Mouse (Mus musculus): ENCODE data around the gene Sdr16c6. TPM values are rescaled to one million over a fixed set of nuclear protein-coding genes. Genes with fewer than 3 reads are reported as not detected.

Gene Sdr16c6
- polyA plus RNA-seq (2014; fragmentation: Nextera tagmentation; extraction: Ambion mirVana) = not detected in 2 replicates

DNA sequence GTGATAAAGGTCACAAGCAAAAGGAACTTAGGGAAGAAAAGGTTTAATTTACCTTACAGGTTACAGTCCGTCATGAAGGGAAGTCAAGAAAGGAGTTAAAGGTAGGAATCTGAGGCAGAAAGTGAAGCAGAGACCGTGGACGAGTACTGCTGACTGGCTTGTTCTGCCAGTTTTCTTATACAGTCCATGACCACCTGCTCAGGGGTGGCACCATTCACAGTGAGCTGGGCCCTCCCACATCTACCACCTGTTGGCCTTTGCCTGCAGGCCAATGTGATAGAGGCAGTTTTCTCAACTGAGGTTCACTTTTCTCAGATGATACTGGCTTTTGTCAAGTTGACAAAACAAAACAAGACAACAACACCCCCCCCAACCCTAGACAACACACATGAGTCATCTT is at the start of gene Sdr16c6:
Gene Sdr16c6, minus strand, starts transcription at position 151 of the 400 bp plus-strand sequence.
- H3K9ac ChIP-seq (replicated peaks; ENCODE audit: low read length) = no peak within 1 kb of the TSS
- no peaks in the 10 kb centered on the region for H3K4me1 ChIP-seq (ENCODE audit: control insufficient read depth, insufficient read depth, low read length)
- no peaks in the 10 kb centered on the region for H3K36me3 ChIP-seq (ENCODE audit: control insufficient read depth, insufficient read depth, low read length)
- 92% methylated on average over 3 of the region's 3 CpGs for WGBS
- H3K27ac ChIP-seq (replicated peaks; ENCODE audit: low read depth, low read length) = no peak within 1 kb of the TSS
- H3K9me3 ChIP-seq (ENCODE audit: control insufficient read depth, low read length) = no peaks in the 10 kb centered on the region
- H3K4me2 ChIP-seq (ENCODE audit: low read length) = no peak within 1 kb of the TSS
- no peak within 1 kb of the TSS for H3K4me3 ChIP-seq (replicated peaks; ENCODE audit: low read depth, low read length)
- ATAC-seq (ENCODE audit: low FRiP score, low TSS enrichment) (no peak), DNase-seq (no peak)
- no peaks in the 10 kb centered on the region for H3K27me3 ChIP-seq (ENCODE audit: control insufficient read depth, insufficient read depth, low read length)

DNA sequence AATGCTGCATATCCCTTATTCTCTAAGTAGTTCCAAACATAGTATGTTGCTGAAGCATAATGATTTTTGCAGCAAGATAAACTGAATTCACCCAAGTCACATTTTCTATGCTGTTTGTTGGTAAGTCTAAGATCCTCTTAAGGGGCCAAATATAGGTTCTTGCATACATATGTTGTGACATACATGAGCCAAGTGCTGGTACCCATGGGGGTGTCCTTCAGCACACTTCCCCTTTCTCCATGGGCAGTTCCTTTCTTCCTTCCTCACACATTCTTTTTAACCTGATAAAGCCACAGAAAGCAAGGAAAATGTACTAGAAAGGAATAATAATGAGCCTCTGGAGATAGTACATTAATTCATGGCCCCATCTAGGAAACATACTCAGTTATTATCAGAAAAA is 2.9 kb upstream of the Sdr16c6 start:
- ATAC-seq (ENCODE audit: low FRiP score, low TSS enrichment) (no peak), DNase-seq (no peak)
- H3K4me2 ChIP-seq (ENCODE audit: low read length) = no peak overlapping the region
- H3K9me3 ChIP-seq (ENCODE audit: control insufficient read depth, low read length) = no peaks in the 10 kb centered on the region
- no peak overlapping the region for H3K9ac ChIP-seq (replicated peaks; ENCODE audit: low read length)
- no peaks in the 10 kb centered on the region for H3K36me3 ChIP-seq (ENCODE audit: control insufficient read depth, insufficient read depth, low read length)
- H3K4me3 ChIP-seq (replicated peaks; ENCODE audit: low read depth, low read length) = no peak overlapping the region
- H3K27me3 ChIP-seq (ENCODE audit: control insufficient read depth, insufficient read depth, low read length) = no peaks in the 10 kb centered on the region
- no peak overlapping the region for H3K27ac ChIP-seq (replicated peaks; ENCODE audit: low read depth, low read length)
- no peaks in the 10 kb centered on the region for H3K4me1 ChIP-seq (ENCODE audit: control insufficient read depth, insufficient read depth, low read length)

DNA sequence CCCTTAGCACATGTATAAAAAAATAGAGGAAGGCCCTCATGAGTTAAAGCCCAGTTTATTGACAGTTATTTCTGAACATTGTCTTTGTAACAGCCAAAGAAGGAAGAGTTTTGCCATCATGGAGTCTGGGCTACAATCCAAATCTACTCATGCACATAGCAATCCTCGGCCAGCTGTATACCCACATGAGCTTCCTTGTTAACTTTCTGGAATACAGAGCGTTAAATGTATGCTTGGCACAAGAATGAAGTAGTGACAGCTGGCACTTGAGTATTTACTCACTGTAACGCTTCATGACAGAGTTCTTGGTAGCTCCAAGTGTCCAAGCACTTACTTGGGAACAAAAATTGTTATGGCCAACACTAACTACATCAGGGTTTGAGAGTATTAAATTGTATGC is 1.8 kb upstream of the Sdr16c6 start:
- Histone ChIP-seq H3K9ac (replicated peaks; ENCODE audit: low read length) (no peak overlapping the region), H3K9me3 (ENCODE audit: control insufficient read depth, low read length) (no peaks in the 10 kb centered on the region), H3K27me3 (ENCODE audit: control insufficient read depth, insufficient read depth, low read length) (no peaks in the 10 kb centered on the region), H3K27ac (replicated peaks; ENCODE audit: low read depth, low read length) (no peak overlapping the region), H3K4me2 (ENCODE audit: low read length) (no peak overlapping the region), H3K4me1 (ENCODE audit: control insufficient read depth, insufficient read depth, low read length) (no peaks in the 10 kb centered on the region), H3K4me3 (replicated peaks; ENCODE audit: low read depth, low read length) (no peak overlapping the region), H3K36me3 (ENCODE audit: control insufficient read depth, insufficient read depth, low read length) (no peaks in the 10 kb centered on the region)
- 83% methylated on average over 3 of the region's 3 CpGs for WGBS
- DNase-seq = no peak
- ATAC-seq (ENCODE audit: low FRiP score, low TSS enrichment) = no peak

DNA sequence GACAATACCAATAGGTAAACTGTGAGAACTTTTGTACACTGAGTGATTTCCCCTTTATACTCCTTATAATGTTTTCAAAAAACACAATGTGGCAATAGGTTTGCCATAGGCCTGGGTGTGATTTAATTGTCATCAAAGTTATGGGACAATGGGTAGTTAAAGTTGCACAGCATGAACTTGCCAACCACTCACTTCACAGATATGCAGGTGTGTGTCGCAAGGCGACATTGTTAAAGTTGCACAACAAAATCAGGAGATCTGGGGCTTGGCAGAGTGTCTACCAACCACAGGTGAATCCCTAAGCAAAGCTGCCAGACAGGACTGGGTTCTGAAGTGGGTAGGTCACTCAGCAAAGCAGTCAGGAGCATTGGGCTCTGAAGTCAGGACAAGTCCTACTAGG is 1.3 kb downstream of the Sdr16c6 start:
- Histone ChIP-seq H3K4me3 (replicated peaks; ENCODE audit: low read depth, low read length) (no peak overlapping the region), H3K9ac (replicated peaks; ENCODE audit: low read length) (no peak overlapping the region), H3K27me3 (ENCODE audit: control insufficient read depth, insufficient read depth, low read length) (no peaks in the 10 kb centered on the region), H3K27ac (replicated peaks; ENCODE audit: low read depth, low read length) (no peak overlapping the region), H3K4me2 (ENCODE audit: low read length) (no peak overlapping the region), H3K36me3 (ENCODE audit: control insufficient read depth, insufficient read depth, low read length) (no peaks in the 10 kb centered on the region), H3K9me3 (ENCODE audit: control insufficient read depth, low read length) (no peaks in the 10 kb centered on the region), H3K4me1 (ENCODE audit: control insufficient read depth, insufficient read depth, low read length) (no peaks in the 10 kb centered on the region)
- no peak for DNase-seq
- WGBS = 98% methylated on average over 2 of the region's 2 CpGs
- ATAC-seq (ENCODE audit: low FRiP score, low TSS enrichment) = no peak

Other genes starting within 250 kb of the Sdr16c6 start
- gene Gm11808, start 103.9 kb downstream of the Sdr16c6 start, polyA plus RNA-seq (2014; fragmentation: Nextera tagmentation; extraction: Ambion mirVana) = 606 and 701 TPM in 2 replicates